Mouse (Mus musculus): ENCODE measurements around the gene Hlf.

Hlf gene

DNA sequence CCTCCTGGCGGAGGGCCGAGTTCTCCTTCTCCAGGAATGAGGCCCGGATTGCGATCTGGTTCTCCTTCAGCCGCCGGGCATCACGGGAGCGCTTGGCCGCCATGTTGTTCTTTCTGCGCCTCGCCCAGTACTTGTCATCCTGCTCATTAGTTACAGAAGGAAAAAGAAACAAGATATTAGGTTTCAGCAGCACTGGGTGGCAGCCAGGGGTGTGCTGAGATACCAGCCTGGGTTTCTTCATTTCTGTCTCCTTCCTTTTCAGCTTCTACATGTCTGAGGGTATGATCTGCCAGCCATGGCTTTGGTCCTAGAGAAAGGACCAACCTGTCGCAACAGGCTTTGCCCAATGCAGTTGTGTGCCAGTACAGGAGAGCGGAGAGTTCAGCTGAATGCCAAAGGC, 49.9 kb downstream of the Hlf start:
- no peak for DNase-seq (ENCODE audit: low spot score)

DNA sequence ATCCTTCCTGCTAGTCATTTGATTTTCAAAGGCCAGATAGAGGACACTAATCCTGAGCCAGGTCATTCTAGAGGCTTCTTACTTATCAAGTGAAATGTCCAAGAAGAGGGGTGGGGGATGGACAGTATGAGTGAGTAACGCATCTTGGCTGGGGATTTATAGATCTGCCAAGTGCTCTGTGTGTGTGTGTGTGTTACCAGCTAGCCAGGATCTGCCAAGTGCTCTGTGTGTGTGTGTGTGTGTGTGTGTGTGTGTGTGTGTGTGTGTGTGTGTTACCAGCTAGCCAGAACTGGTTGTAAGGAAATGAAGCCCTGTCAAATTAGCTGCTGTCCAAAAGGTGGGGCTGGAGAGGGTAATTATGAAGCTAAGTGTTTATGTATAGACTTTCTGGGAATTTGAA, 55.9 kb downstream of the Hlf start:
- DNase-seq (ENCODE audit: low spot score): no peak

DNA sequence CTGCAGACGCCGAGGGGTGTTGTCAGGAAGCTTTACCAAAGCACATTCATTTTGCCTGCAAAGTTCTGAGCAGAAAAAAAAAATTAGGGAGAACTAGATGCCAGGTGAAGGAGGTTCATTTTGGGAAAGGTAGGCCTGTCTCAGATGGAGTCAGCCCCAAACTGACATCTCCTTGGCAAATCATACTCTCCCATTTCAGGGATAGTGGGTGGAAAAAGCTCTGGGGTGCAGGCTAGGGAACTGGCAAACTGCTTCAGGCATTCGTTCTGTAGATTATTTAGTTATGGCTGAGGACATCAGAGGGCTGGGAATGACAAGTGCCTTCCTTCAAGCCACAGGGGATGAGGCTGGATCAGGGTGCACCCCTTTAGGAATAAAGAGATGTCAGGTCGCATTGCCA, 58.0 kb downstream of the Hlf start:
- DNase-seq (ENCODE audit: low spot score): no peak

DNA sequence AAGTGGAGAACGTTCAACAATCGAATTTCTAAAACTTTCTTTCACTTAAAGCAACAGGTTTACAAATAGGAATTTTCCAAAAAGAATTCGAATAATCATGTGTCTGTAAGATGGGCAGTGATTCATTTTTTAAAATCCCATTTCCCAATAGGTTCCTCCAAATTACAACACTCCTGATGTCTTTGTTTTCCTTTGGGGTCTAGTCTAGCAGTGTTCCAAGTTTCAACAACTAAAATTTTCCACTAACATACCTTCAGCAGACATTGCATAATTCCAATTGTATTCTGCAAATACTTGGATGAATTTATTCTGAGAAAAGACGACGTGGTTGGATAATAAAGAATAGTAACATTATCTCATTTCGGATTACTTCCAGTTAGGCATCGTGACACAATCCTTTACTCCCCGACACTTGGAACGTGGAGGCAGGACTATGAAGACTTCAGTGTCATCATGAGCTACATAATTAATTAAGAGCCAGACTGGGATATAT, 60.4 kb downstream of the Hlf start:
- no peak for DNase-seq (ENCODE audit: low spot score)

DNA sequence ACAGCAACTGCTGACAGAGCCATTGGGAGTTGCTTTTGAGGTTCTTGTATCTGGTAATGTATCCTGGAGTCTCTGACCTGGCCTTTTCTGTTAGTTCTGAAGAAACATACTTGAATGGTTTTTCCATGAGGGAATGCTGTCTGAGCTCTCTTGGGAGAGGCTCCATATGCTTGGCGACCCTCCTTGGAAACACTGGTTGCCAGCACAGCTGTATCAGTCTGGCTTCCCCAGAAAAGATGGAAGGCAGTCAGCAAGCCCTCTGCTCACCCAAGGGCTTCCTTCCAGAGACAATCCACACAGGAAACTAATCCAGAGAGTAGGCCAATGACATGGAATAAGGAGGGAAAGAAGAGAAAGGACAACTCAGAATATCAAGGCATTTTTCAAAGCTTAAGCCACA, 63.9 kb downstream of the Hlf start:
- DNase-seq (ENCODE audit: low spot score): no peak

DNA sequence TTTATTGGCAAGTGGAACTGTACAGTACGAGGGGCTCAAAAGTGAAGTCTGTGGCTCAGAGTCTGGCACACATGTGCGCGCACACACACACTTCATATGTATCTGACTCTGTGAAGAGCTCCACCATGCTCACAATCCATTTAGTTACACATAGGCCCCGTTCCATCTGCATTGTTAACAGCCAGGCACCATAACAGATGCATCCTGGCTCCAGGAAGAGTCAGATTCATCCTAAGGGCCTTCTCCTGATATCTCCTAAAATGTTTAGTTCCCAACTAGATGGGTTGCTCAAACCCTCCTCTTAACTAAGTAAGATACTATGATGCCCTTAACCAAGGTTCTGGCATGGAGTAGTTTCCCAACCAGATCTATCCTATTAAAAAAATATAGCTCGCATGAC, 64.5 kb downstream of the Hlf start:
- no peak for DNase-seq (ENCODE audit: low spot score)

DNA sequence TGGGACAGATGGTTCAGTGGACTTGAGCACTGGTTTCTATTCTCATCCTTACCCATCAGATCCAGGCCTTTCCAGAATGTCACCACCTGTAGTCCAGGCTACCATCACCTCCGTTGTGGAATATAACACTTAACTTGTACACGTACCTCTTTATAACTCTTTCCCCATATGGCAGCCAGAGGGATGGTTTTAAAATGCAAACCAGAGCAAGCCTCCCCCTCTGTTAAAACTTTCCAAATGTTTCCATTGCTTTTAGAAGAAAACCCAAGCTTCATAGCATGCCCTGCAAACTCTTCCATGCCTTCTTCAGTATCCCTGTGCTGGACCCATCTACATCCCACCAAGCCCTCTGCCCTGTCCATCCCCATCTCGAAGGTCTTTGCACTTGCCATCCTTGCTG, 66.1 kb downstream of the Hlf start:
- DNase-seq (ENCODE audit: low spot score): no peak

DNA sequence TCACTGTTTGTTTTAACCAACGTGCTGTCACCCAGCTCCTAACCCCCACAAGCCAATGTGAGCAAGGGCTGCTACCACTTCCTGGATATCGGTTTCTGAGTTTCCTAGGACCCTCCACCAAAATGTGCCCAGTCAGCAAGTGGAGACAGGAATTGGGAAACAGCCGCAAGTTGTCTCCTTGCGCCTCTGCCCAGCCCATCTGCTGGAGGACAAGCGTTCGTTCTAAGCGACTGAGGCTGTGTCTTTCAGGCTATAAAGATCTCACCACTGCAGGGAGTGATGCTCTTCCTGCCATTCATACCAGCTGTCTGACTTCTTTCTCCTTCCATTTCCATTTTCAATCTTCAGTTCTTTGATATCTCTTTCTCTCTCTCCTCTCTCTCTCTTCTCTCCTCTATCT, 69.8 kb downstream of the Hlf start:
- no peak for DNase-seq (ENCODE audit: low spot score)

DNA sequence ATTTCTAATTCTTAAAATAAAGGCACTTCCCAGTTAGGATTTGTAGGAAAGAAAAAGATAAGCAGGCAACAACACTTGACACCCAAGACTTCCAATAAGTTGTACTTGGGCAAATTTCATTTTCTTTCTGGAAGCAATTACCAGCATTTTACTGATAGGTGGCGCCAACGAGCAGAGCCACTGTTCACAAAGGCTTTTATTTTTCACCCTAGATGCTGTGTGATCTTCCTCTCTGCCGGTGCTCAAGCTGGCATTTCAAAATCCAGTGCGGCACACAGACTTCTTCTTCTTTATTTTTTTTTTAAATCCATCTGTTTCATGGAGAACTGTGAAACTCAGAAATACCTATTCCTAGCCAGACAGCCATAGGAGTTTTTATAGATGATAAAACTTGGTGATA, 73.2 kb downstream of the Hlf start:
- DNase-seq (ENCODE audit: low spot score): peak; percentile 71

DNA sequence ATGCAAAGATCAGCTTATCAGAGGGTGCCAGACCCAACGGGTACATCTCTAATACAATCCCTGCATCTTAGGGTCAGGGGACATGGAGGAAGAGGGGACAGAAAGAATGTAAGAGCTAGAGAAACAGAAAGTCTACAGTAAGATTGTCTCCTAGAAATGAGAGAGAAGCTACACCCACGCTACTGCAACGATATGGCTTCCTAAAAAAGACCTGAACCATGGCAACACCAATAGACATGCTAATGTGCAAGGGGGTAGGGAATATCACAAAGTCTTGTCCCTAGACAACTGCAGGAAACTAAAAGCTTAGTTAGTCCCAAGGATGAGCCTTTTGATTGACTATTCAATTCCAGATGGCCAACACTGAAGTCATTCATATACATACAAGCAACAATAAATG, 76.1 kb downstream of the Hlf start:
- DNase-seq (ENCODE audit: low spot score): no peak

DNA sequence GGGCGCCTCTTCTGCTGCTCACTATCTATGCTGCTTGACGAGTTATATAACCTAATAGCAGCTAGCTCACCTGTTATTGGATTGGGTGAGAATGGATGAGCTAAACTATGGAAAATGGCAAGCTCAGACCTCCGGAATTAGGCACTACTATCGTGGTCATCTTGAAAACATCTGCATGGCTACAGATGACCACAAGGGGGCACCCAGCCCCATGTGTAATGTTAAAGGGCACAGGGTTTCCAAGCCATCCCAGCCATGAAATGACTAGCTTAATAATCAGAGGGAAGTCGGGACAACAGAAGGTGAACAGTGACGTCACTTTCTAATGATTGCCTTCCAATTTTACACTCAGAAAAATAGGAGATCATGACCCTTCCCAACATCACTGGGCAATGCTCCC, 83.7 kb downstream of the Hlf start:
- peak; percentile 75 for DNase-seq (ENCODE audit: low spot score)

DNA sequence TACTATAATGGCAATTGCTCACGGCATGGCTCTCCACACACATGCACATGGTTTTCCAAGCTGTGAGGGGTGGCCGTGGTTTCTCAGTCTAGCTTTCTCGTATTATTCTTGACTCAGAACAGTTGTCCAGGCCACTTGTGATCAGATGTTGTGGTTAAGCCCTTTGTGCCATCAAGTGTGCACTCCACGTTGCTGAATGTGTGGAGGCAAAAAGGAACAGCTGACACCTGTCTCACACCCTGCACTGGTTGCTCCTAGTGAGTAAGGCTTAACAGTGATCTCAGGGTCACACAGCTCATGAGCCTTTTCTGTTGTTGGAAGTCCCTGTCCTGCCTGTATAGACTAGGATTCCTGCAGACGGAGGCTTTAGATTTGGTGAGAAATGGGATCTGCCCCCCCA, 84.6 kb downstream of the Hlf start:
- no peak for DNase-seq (ENCODE audit: low spot score)

DNA sequence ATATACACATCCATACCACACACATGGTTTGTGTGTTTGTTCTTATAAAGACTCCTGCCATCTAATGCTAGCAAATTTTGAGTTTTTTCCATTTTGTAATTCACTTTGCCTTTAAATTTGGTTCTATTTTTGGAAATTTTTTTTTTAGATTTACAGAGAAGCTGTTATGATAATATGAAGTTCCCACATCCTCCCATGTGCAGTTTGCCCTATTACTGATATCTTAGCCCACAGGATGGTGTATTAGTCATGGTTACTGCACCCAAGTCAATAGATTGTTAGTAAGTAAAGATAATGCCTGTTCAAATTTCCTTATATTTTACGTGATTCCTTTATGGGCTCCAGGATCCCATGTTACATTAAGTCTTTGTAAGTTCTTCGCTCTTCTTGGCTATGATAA, 96.1 kb downstream of the Hlf start:
- no peak for DNase-seq (ENCODE audit: low spot score)

DNA sequence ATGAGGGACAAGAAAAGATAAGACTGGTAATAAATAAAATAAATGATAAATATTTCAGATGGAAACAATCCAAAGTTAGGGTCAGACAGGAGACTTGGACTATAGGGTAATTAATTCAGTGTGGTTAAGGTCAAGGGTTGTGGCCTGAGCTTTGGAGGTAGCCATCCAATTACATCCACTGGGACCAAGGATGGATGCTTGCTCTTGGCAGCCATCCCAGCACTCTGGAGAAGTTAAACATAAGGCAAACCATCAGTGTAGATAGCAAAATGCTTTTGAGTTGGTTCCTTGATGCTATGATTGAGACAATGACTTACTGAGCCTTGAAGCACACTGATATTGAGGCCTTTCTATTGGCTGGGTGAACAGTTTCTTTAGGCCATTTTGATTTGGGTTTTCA, 97.9 kb downstream of the Hlf start:
- no peak for DNase-seq (ENCODE audit: low spot score)

DNA sequence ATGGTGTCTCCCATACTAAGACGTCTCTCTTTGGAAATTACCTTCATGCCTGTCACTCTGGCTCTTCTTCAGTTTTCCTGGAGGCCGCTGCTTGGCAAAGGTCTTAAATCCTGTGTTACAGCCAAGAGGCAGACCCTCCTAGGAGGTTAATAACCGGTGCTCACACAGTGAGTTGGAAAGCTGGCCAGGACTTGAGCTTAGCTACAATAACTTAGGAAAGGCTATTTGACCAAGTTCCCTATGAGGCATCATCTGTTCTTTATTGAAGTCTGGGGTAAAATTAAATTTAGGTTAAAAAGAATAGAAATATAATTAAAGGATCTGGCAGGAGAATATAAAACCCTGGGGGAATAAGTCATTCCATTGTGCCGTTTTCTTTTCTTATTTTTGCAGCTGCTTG, 99.5 kb downstream of the Hlf start:
- DNase-seq (ENCODE audit: low spot score): no peak

DNA sequence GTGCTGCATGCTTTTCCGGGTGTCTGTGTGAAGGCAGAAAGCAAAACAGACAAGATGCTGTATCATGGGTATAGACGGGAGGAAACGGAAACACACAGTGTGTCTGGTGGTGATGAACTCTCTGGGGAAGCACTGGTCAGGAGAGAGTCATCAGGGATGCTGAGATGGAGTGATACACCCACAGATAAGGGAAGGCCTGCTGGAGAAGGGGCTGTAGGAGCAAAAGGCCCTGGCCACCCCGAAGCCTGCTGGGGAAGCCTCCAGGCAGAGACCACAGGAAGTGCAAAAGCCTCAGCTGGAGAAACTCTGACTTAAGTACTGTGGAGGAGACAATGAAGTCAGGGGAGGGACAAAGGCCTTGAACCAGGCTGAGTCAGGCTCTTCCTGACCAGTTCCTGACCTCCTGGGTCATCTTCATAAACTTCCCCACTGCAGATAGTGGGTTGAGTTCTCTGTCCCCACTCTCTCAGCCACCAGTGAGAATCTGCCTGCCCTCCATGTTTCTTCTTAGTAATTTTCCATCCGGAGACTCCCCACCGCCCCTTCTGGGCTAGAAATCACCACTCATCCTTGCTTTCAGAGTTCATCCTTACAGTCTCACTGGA, 104.0 kb downstream of the Hlf start:
- no peak for DNase-seq (ENCODE audit: low spot score)

All from embryo, embryonic 10 days (tissue).